Mouse (Mus musculus) heart, embryonic 13.5 days (tissue): ENCODE results near the gene Cldn16. TPM values are rescaled to one million over a fixed set of nuclear protein-coding genes. Genes with fewer than 3 reads are reported as not detected.

ENCODE experiments used
- ATAC-seq: fragments of 200-750 bp; cut with Nextera tagmentation; 2 replicates; pipeline ENCODE4 v1.8.0; 2017; ENCODE audit warnings: moderate TSS enrichment; ENCODE audit not compliant: insufficient number of reproducible peaks, low FRiP score, low TSS enrichment; ENCODE audit errors: extremely low read depth
- H3K27ac ChIP-seq: fragments of 300-500 bp; sonication (generic); replicated peaks from 2 replicates; pipeline ENCODE4 v1.5.1; 2015; ENCODE audit warnings: moderate library complexity, mild to moderate bottlenecking, inconsistent platforms
- H3K27me3 ChIP-seq: fragments of 300-500 bp; sonication (generic); replicated peaks from 2 replicates; pipeline ENCODE4 v1.6.1; 2015; ENCODE audit warnings: mild to moderate bottlenecking, inconsistent platforms
- H3K36me3 ChIP-seq: fragments of 300-500 bp; sonication (generic); 2 replicates; pipeline ENCODE4 v1.6.1; 2015; ENCODE audit warnings: mild to moderate bottlenecking, inconsistent platforms
- H3K4me1 ChIP-seq: fragments of 300-500 bp; sonication (generic); 2 replicates; pipeline ENCODE4 v1.6.1; 2015; ENCODE audit warnings: inconsistent platforms
- H3K4me2 ChIP-seq: fragments of 300-500 bp; sonication (generic); 2 replicates; pipeline ENCODE4 v1.6.1; 2015; ENCODE audit warnings: inconsistent platforms, mild to moderate bottlenecking, moderate library complexity
- H3K4me3 ChIP-seq: fragments of 300-500 bp; sonication (generic); 2 replicates; pipeline ENCODE4 v1.5.1; 2015; ENCODE audit warnings: moderate library complexity, mild to moderate bottlenecking, inconsistent platforms
- H3K9ac ChIP-seq: fragments of 300-500 bp; sonication (generic); 2 replicates; pipeline ENCODE4 v1.6.1; 2015; ENCODE audit warnings: inconsistent platforms, mild to moderate bottlenecking, moderate library complexity
- H3K9me3 ChIP-seq: fragments of 300-500 bp; sonication (generic); 2 replicates; pipeline ENCODE4 v1.6.1; 2016; ENCODE audit warnings: inconsistent platforms
- WGBS: fragments of 180-500 bp; shearing (Covaris S2); methylation state at CpG from one replicate; pipeline ENCODE4 v1.1.7; 2015; ENCODE audit warnings: mixed read lengths; 5-methylcytosine and 5-hydroxymethylcytosine counted together
- polyA plus RNA-seq: library from polyadenylated mRNA; unstranded; fragments of >200 nt; fragmentation: Nextera tagmentation; extraction: Ambion mirVana; gene quantifications from 2 replicates; pipeline ENCODE4 v1.2.1, GENCODE M21; 2015

Cldn16 gene
- not detected in 2 replicates for polyA plus RNA-seq

DNA sequence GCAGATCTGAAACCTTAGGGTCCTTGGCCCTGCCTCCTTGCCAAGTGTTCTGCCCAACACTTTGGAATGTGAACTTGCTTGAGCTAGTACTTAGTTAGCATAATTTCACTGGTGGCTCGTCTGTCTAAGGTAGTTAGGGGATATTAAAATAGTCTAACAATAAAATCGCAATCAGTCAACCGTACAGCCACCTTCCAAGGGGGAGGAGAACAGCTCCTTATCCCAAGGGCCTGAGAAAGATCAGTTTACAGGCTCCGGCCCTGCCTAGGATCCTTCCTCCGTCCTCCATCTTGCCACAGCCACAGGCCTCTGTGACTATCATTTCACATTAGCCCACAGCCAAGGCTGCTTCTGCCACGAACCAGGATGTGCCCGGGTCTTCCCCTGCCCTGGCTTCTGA lies at the start of gene Cldn16:
Gene Cldn16 (plus strand): TSS at position 301 of the 400 bp plus-strand sequence.
- Histone ChIP-seq H3K4me3 (no peak within 1 kb of the TSS), H3K36me3 (no peaks in the 10 kb centered on the region), H3K4me1 (no peaks in the 10 kb centered on the region), H3K27me3 (no peaks in the 10 kb centered on the region), H3K9ac (no peak within 1 kb of the TSS), H3K9me3 (no peaks in the 10 kb centered on the region), H3K27ac (no peak within 1 kb of the TSS), H3K4me2 (no peak within 1 kb of the TSS)
- no peak for ATAC-seq
- WGBS = 80% methylated on average over 7 of the region's 7 CpGs

GRCm38 (mm10) chr16:26418616-26419015 lies 44.3 kb upstream of the Cldn16 start:
- WGBS = 79% methylated on average over 3 of the region's 3 CpGs
- no peaks in the 10 kb centered on the region for H3K36me3 ChIP-seq
- no peak for ATAC-seq
- H3K27ac ChIP-seq = no peak overlapping the region
- H3K4me2 ChIP-seq = no peak overlapping the region
- H3K27me3 ChIP-seq = no peaks in the 10 kb centered on the region
- no peak overlapping the region for H3K4me3 ChIP-seq
- H3K9me3 ChIP-seq = no peaks in the 10 kb centered on the region
- H3K9ac ChIP-seq = no peak overlapping the region
- no peaks in the 10 kb centered on the region for H3K4me1 ChIP-seq

- no peak for ATAC-seq
- Histone ChIP-seq H3K27ac (no peak overlapping the region), H3K4me1 (no peaks in the 10 kb centered on the region), H3K36me3 (no peaks in the 10 kb centered on the region), H3K9ac (no peak overlapping the region), H3K4me2 (no peak overlapping the region), H3K27me3 (no peaks in the 10 kb centered on the region), H3K4me3 (no peak overlapping the region), H3K9me3 (no peaks in the 10 kb centered on the region)
- WGBS = 89% methylated on average over 4 of the region's 4 CpGs
These were observed 40.9 kb upstream of the Cldn16 start for GRCm38 (mm10) chr16:26422078-26422477.

GRCm38 (mm10) chr16:26430246-26430645 lies 32.7 kb upstream of the Cldn16 start:
- no peak overlapping the region for H3K27ac ChIP-seq
- no peak overlapping the region for H3K9ac ChIP-seq
- H3K27me3 ChIP-seq = no peaks in the 10 kb centered on the region
- no peaks in the 10 kb centered on the region for H3K36me3 ChIP-seq
- WGBS = 75% methylated on average over 3 of the region's 3 CpGs
- H3K9me3 ChIP-seq = no peaks in the 10 kb centered on the region
- no peaks in the 10 kb centered on the region for H3K4me1 ChIP-seq
- H3K4me2 ChIP-seq = no peak overlapping the region
- no peak overlapping the region for H3K4me3 ChIP-seq
- ATAC-seq = no peak

DNA sequence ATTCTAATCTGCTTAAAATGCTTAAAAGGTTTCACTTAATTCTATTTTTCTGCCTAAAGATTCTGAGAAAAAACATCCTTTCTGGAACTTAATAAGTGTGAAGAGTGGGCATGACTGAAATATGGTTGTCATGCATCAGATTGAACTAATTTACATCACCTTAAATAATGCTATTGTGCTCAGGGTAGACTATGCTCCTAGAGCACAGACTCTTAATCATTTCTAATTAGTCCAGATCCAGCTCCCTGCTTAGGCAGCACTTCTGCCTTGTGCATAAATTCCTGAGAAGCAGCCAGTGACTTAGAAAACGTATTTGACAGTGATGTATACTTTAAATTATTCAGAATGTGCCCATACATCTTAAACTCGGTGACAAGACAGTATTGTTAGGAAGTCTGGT lies 29.4 kb upstream of the Cldn16 start:
- Histone ChIP-seq H3K36me3 (no peaks in the 10 kb centered on the region), H3K4me1 (no peaks in the 10 kb centered on the region), H3K4me3 (no peak overlapping the region), H3K27me3 (no peaks in the 10 kb centered on the region), H3K4me2 (no peak overlapping the region), H3K9me3 (no peaks in the 10 kb centered on the region), H3K9ac (no peak overlapping the region), H3K27ac (no peak overlapping the region)
- no peak for ATAC-seq
- 56% methylated on average over 2 of the region's 2 CpGs for WGBS

DNA sequence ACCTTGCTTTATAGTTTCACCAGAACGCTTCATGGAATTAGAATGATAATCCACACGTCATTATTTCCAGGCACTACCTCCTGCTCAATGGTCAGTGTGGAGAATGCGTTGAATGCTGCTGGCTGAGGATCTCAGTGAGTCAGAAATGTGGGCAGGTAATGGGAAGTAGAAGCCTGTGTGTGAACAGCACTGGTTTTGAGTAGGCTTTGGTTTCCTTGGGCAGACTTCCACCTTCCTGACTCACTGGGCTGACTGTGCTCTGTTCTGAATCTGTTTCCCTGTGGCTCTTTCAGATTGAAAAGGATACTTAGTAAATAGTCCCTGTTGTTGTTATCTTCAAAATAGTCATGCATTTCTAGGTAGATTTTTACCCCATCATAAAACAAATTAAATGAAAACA lies 22.9 kb upstream of the Cldn16 start:
- Histone ChIP-seq H3K4me1 (no peaks in the 10 kb centered on the region), H3K9ac (no peak overlapping the region), H3K9me3 (no peaks in the 10 kb centered on the region), H3K27me3 (no peaks in the 10 kb centered on the region), H3K4me2 (no peak overlapping the region), H3K27ac (no peak overlapping the region), H3K4me3 (no peak overlapping the region), H3K36me3 (no peaks in the 10 kb centered on the region)
- 79% methylated on average over 3 of the region's 3 CpGs for WGBS
- no peak for ATAC-seq

GRCm38 (mm10) chr16:26441156-26441555 lies 21.8 kb upstream of the Cldn16 start:
- no peak overlapping the region for H3K4me2 ChIP-seq
- no peak for ATAC-seq
- H3K4me3 ChIP-seq = no peak overlapping the region

DNA sequence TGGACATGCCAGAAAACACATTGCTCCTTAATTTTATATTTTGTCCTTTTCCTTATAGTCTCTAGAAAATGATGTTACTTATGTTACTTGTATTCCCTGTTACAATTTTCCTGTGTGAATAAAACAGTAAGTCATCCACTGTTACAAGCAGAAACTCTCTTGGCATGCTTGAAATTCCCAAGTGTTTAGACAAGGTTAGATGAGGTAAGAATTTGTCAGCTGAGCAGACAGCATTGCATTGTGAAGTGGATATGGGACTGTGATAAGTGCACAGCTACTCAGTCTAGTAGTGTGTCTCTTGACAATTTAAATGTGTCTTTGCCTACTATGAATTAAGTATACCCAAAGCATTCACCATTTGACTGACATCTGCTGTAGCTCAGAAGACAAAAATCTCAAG lies 18.1 kb upstream of the Cldn16 start:
- ATAC-seq = no peak
- Histone ChIP-seq H3K4me1 (peaks cover 6% of the 10 kb centered on the region; the same call in 1 of the 2 replicates), H3K27ac (no peak overlapping the region), H3K4me2 (no peak overlapping the region), H3K9ac (no peak overlapping the region), H3K4me3 (no peak overlapping the region), H3K9me3 (no peaks in the 10 kb centered on the region), H3K36me3 (no peaks in the 10 kb centered on the region), H3K27me3 (no peaks in the 10 kb centered on the region)

More at GRCm38 (mm10) chr16:26441156-26441555, 21.8 kb upstream of the Cldn16 start:
- WGBS = 73% methylated on average over 3 of the region's 3 CpGs
- Histone ChIP-seq H3K27me3 (no peaks in the 10 kb centered on the region), H3K4me1 (no peaks in the 10 kb centered on the region), H3K9me3 (no peaks in the 10 kb centered on the region), H3K9ac (no peak overlapping the region), H3K27ac (no peak overlapping the region), H3K36me3 (no peaks in the 10 kb centered on the region)

GRCm38 (mm10) chr16:26447594-26447993 lies 15.3 kb upstream of the Cldn16 start:
- no peaks in the 10 kb centered on the region for H3K27me3 ChIP-seq
- H3K4me3 ChIP-seq = no peak overlapping the region
- no peaks in the 10 kb centered on the region for H3K9me3 ChIP-seq
- no peaks in the 10 kb centered on the region for H3K36me3 ChIP-seq
- H3K9ac ChIP-seq = no peak overlapping the region
- H3K4me2 ChIP-seq = peak overlapping the region; percentile 37; the same call in 1 of the 2 replicates
- peaks cover 6% of the 10 kb centered on the region; the same call in 1 of the 2 replicates for H3K4me1 ChIP-seq
- no peak for ATAC-seq
- 31% methylated on average over 2 of the region's 2 CpGs for WGBS
- H3K27ac ChIP-seq = no peak overlapping the region

DNA sequence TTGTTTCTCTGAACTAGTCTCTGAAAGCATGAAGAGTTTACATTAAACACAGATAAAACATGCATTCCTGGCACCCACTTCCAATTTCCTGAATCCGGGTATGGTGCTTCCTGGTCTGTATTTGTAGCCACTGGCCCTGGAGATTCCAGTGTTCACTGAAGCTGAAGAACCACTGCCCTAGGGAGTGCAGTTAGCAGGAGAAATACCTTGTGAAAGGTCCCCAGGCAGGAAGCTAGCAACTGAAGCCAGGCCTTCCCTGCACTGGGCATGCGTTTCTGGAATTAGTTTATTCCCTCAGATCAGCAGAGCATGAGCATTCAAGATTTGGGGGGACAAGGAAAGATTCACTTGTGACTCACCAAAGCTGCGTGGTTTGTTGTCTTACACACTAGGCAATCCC lies 8.8 kb upstream of the Cldn16 start:
- ATAC-seq = no peak

DNA sequence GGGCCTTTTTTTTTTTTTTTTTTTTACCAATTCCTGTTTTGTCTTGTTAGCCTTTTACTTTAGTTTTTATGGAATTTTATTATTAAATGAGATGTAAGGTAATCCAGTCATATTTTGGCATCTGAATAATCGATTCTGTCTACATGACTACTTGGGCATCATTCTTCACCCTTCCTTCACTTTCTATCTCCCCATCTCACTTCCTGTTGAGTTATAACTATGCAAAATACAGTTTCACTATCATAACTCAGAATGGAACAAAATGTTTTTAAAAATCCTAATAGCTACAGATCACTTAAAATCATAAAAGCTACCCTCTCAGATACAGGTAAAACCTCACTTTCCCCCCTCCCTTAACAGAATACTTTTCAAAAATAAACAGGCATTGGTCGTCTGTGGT lies 6.8 kb upstream of the Cldn16 start:
- H3K4me2 ChIP-seq = no peak overlapping the region
- H3K36me3 ChIP-seq = no peaks in the 10 kb centered on the region
- H3K9ac ChIP-seq = no peak overlapping the region
- H3K4me1 ChIP-seq = no peaks in the 10 kb centered on the region
- no peaks in the 10 kb centered on the region for H3K9me3 ChIP-seq
- H3K4me3 ChIP-seq = no peak overlapping the region
- no peaks in the 10 kb centered on the region for H3K27me3 ChIP-seq
- 79% methylated on average over 2 of the region's 2 CpGs for WGBS
- H3K27ac ChIP-seq = no peak overlapping the region
- ATAC-seq = no peak

More for the DNA sequence above, 8.8 kb upstream of the Cldn16 start:
- Histone ChIP-seq H3K27ac (no peak overlapping the region), H3K9me3 (no peaks in the 10 kb centered on the region), H3K36me3 (no peaks in the 10 kb centered on the region), H3K9ac (no peak overlapping the region), H3K4me1 (no peaks in the 10 kb centered on the region), H3K4me2 (no peak overlapping the region), H3K4me3 (no peak overlapping the region), H3K27me3 (no peaks in the 10 kb centered on the region)
- WGBS = 54% methylated on average over 3 of the region's 3 CpGs

GRCm38 (mm10) chr16:26466535-26466934 lies 3.6 kb downstream of the Cldn16 start:
- H3K4me2 ChIP-seq = no peak overlapping the region
- no peak overlapping the region for H3K4me3 ChIP-seq
- 61% methylated on average over 4 of the region's 4 CpGs for whole genome bisulfite sequencing
- H3K9me3 ChIP-seq = no peaks in the 10 kb centered on the region
- H3K27me3 ChIP-seq = no peaks in the 10 kb centered on the region
- H3K4me1 ChIP-seq = no peaks in the 10 kb centered on the region
- no peak overlapping the region for H3K27ac ChIP-seq
- H3K9ac ChIP-seq = no peak overlapping the region
- no peaks in the 10 kb centered on the region for H3K36me3 ChIP-seq
- ATAC-seq = no peak
